Mouse (Mus musculus): ENCODE results near the gene Myom1. TPM values are rescaled to one million over a fixed set of nuclear protein-coding genes. Genes with fewer than 3 reads are reported as not detected.

The Myom1 gene
- total RNA-seq, 2 experiments from 2014 or later, result 1,018 to 1,234 TPM

GRCm38 (mm10) chr17:71136384-71137333 is 134.2 kb downstream of the Myom1 start:
- DNase-seq, result no peak

- no peak for DNase-seq
Observed at GRCm38 (mm10) chr17:71137334-71137721, 134.9 kb downstream of the Myom1 start.

GRCm38 (mm10) chr17:71142068-71142467 is 139.6 kb downstream of the Myom1 start:
- no peak for DNase-seq

GRCm38 (mm10) chr17:71143155-71143554 is 140.7 kb downstream of the Myom1 start:
- DNase-seq, result no peak

- no peak for DNase-seq
Observed at GRCm38 (mm10) chr17:71144322-71145116, 142.1 kb downstream of the Myom1 start.

- DNase-seq, result no peak
Observed at GRCm38 (mm10) chr17:71145248-71145961, 143.0 kb downstream of the Myom1 start.

GRCm38 (mm10) chr17:71153356-71153755 is 150.9 kb downstream of the Myom1 start:
- no peak for DNase-seq

- no peak for DNase-seq
Observed at GRCm38 (mm10) chr17:71155271-71155670, 152.8 kb downstream of the Myom1 start.

- DNase-seq, result no peak
Observed at GRCm38 (mm10) chr17:71159152-71159567, 156.7 kb downstream of the Myom1 start.

GRCm38 (mm10) chr17:71159720-71160119 is 157.3 kb downstream of the Myom1 start:
- no peak for DNase-seq

- DNase-seq, result no peak
Observed at GRCm38 (mm10) chr17:71160244-71160995, 158.0 kb downstream of the Myom1 start.

GRCm38 (mm10) chr17:71164991-71165390 is 162.6 kb downstream of the Myom1 start:
- peak; percentile 27 for DNase-seq

- DNase-seq, result no peak
Observed at GRCm38 (mm10) chr17:71168205-71168815, 165.9 kb downstream of the Myom1 start.

- DNase-seq, result no peak
Observed at GRCm38 (mm10) chr17:71168846-71169245, 166.4 kb downstream of the Myom1 start.

- no peak for DNase-seq
Observed at GRCm38 (mm10) chr17:71169639-71170038, 167.2 kb downstream of the Myom1 start.

GRCm38 (mm10) chr17:71171161-71171560 is 168.7 kb downstream of the Myom1 start:
- DNase-seq, result no peak

Other genes with a start within 250 kb of the Myom1 start
- gene Tgif1, start 149.1 kb upstream of the Myom1 start, total RNA-seq (2021), result 1 to 10 TPM; 3.8 to 4.4 TPM
- gene Myl12a, start 245 bp downstream of the Myom1 start, total RNA-seq (2021), result 100 to 1,000 TPM; 404 to 431 TPM
- gene Lpin2, start 179.9 kb downstream of the Myom1 start, total RNA-seq (2021), result 1 to 10 TPM; 4.0 to 4.9 TPM

Data from gastrocnemius, postnatal 25 days (tissue).